Mouse (Mus musculus) neural tube, embryonic 13.5 days (tissue): ENCODE data around the gene Lypd8. TPM values are rescaled to one million over a fixed set of nuclear protein-coding genes. Genes with fewer than 3 reads are reported as not detected.
"Not testable (repeated sequence)": the region's sequence is repeated elsewhere in the genome, so short reads cannot be mapped to it uniquely, and the experiment has no call there.

Experiments
- ATAC-seq: fragments of 200-750 bp; cut with Nextera tagmentation; 2 replicates; pipeline ENCODE4 v1.8.0; 2017; ENCODE audit warnings: low read depth, mild to moderate bottlenecking, moderate TSS enrichment, moderate library complexity
- H3K27ac ChIP-seq: fragments of 300-500 bp; sonication (generic); replicated peaks from 2 replicates; pipeline ENCODE4 v1.5.1; 2015; ENCODE audit warnings: moderate library complexity, mild to moderate bottlenecking, inconsistent platforms
- H3K27me3 ChIP-seq: fragments of 300-500 bp; sonication (generic); 2 replicates; pipeline ENCODE4 v1.6.1; 2015; ENCODE audit warnings: mild to moderate bottlenecking, inconsistent platforms
- H3K36me3 ChIP-seq: fragments of 300-500 bp; sonication (generic); 2 replicates; pipeline ENCODE4 v1.6.1; 2015; ENCODE audit warnings: mild to moderate bottlenecking, inconsistent platforms
- H3K4me1 ChIP-seq: fragments of 300-500 bp; sonication (generic); replicated peaks from 2 replicates; pipeline ENCODE4 v1.6.1; 2015; ENCODE audit warnings: inconsistent platforms
- H3K4me2 ChIP-seq: fragments of 300-500 bp; sonication (generic); 2 replicates; pipeline ENCODE4 v1.6.1; 2015; ENCODE audit warnings: inconsistent platforms, mild to moderate bottlenecking, moderate library complexity
- H3K4me3 ChIP-seq: fragments of 300-500 bp; sonication (generic); 2 replicates; pipeline ENCODE4 v1.5.1; 2015; ENCODE audit warnings: mild to moderate bottlenecking, inconsistent platforms
- H3K9ac ChIP-seq: fragments of 300-500 bp; sonication (generic); 2 replicates; pipeline ENCODE4 v1.6.1; 2015; ENCODE audit warnings: moderate library complexity, mild to moderate bottlenecking, inconsistent platforms
- H3K9me3 ChIP-seq: fragments of 300-500 bp; sonication (generic); 2 replicates; pipeline ENCODE4 v1.6.1; 2016; ENCODE audit warnings: inconsistent platforms
- WGBS: fragments of 180-500 bp; shearing (Covaris S2); methylation state at CpG from one replicate; pipeline ENCODE4 v1.1.7; 2015; 5-methylcytosine and 5-hydroxymethylcytosine counted together
- polyA plus RNA-seq: library from polyadenylated mRNA; unstranded; fragments of >200 nt; fragmentation: Nextera tagmentation; extraction: Ambion mirVana; gene quantifications from 2 replicates; pipeline ENCODE4 v1.2.1, GENCODE M21; 2015

The Lypd8 gene
- polyA plus RNA-seq, 1 experiment from 2014 or later = not detected

DNA sequence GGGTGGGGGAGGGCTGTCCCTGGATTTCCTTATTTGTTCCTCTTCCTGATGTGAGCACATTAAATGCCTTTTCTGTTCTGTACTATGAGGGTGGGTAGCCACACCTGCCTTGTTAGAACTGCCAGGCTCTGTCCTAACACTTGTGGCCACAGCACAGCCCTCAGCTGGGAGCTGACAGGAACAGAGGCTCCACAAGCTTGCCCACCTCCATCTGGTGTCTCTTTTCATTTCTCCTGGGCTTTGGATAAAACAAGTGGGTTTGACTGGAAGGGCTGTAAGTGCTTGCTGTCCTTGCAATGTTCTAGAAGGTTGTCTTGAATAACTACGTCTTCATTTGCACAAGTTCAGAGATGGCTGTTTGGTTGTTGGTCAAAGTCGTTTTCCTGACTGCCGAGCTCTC is 23.9 kb upstream of the Lypd8 start:
- 0 out of 2 replicates have a peak, but pooled peaks cover 6% of the 10 kb centered on the region for H3K36me3 ChIP-seq
- no peaks in the 10 kb centered on the region for H3K9me3 ChIP-seq
- H3K4me1 ChIP-seq = no peaks in the 10 kb centered on the region
- no peak overlapping the region for H3K4me2 ChIP-seq
- no peak overlapping the region for H3K4me3 ChIP-seq
- 78% methylated on average over 3 of the region's 3 CpGs for WGBS
- no peak overlapping the region for H3K27ac ChIP-seq
- H3K27me3 ChIP-seq = no peaks in the 10 kb centered on the region
- ATAC-seq = no peak
- no peak overlapping the region for H3K9ac ChIP-seq

GRCm38 (mm10) chr11:58357042-58357441 is 21.8 kb upstream of the Lypd8 start:
- no peak overlapping the region for H3K4me3 ChIP-seq
- no peaks in the 10 kb centered on the region for H3K36me3 ChIP-seq
- H3K9ac ChIP-seq = no peak overlapping the region
- no peaks in the 10 kb centered on the region for H3K4me1 ChIP-seq
- no peak overlapping the region for H3K27ac ChIP-seq
- no peaks in the 10 kb centered on the region for H3K9me3 ChIP-seq
- no peaks in the 10 kb centered on the region for H3K27me3 ChIP-seq
- 91% methylated on average over 3 of the region's 3 CpGs for WGBS
- no peak for ATAC-seq
- no peak overlapping the region for H3K4me2 ChIP-seq

DNA sequence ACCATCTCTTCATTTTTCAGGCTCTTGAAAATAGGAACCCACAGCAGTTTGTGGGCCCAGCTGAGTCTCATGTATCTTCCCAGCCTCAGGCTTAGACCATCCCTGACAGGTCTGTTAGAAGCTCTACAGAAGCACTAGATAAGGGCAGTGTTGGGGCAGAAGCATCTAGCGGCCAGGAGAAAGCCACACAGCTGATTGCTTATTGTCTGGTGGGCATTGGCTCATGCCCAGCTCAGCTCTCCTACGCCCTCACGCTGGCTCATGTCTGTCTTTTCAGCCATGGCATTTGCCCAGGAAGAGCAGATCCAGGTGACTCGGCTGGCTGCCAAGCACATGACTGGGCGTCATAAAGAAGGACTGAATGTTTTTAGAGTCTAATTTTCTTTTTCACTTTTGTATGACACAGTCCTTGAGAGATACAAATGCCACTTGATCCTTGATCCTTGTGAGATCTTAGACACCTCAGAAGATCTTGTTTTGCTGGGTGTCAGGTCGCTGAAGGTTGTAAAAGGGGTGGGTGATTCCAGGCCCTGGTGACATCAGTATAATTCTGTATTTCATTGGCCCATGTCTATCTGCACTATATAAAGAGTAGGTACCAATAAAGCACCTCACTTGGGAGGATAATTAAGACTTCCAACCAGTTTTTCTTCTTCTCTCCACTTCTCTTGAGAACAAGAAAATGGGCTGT is 20.9 kb upstream of the Lypd8 start:
- WGBS = 85% methylated on average over 6 of the region's 6 CpGs
- Histone ChIP-seq H3K36me3 (no peaks in the 10 kb centered on the region), H3K9ac (no peak overlapping the region), H3K27ac (no peak overlapping the region), H3K4me3 (no peak overlapping the region), H3K9me3 (no peaks in the 10 kb centered on the region), H3K27me3 (no peaks in the 10 kb centered on the region), H3K4me1 (no peaks in the 10 kb centered on the region), H3K4me2 (no peak overlapping the region)
- no peak for ATAC-seq

GRCm38 (mm10) chr11:58362562-58362961 is 16.3 kb upstream of the Lypd8 start:
- WGBS = no CpG with 5 or more reads among the region's 6 CpGs
- not testable (repeated sequence) for H3K4me2 ChIP-seq, H3K9ac ChIP-seq, H3K9me3 ChIP-seq, H3K4me1 ChIP-seq, H3K27me3 ChIP-seq, H3K4me3 ChIP-seq, H3K36me3 ChIP-seq, ATAC-seq, H3K27ac ChIP-seq

DNA sequence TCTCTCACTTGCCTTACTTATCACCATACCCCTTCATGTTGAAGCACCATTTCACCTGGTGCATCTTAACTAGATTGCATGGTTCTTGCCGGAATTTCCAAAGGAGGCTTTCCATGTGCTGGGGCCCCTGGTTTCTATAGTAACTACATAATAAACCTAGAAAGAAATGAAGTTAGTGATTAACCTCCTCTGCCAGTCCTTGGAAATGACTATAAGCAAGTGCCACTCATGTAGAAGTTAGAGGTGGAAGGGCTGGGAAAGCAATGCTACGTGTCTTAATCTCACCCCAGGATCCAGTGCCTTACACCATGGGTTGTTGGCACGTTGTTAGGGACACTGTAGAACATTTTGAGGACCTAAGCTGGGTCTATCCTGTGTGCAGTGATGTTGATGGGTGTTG is 14.4 kb upstream of the Lypd8 start:
- H3K4me3 ChIP-seq = no peak overlapping the region
- H3K4me2 ChIP-seq = no peak overlapping the region
- H3K9me3 ChIP-seq = no peaks in the 10 kb centered on the region
- H3K36me3 ChIP-seq = no peaks in the 10 kb centered on the region
- H3K27ac ChIP-seq = no peak overlapping the region
- ATAC-seq = no peak
- H3K4me1 ChIP-seq = no peaks in the 10 kb centered on the region
- H3K9ac ChIP-seq = no peak overlapping the region
- 73% methylated on average over 3 of the region's 3 CpGs for WGBS
- no peaks in the 10 kb centered on the region for H3K27me3 ChIP-seq

DNA sequence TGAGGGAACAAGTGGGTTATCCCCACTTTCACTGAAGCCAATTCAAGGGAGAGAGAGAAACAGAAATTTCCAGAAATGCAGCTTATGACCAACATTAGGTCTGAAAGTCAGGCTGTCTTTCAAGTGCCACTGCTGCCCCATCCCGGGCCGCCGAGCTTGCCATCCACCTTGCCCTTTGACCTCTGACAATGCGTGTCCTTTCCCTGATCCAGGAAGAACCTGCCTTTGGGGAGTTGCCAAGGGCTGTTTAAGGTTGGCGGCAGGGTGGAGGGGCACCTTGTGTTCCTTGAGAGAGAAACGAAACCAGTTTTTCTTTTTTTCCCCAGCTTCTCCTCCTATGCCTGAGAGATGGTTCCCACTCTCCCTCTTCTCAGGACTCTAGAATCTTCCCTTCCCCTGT is 12.7 kb upstream of the Lypd8 start:
- H3K9ac ChIP-seq, H3K4me2 ChIP-seq, H3K27me3 ChIP-seq, H3K27ac ChIP-seq, H3K4me3 ChIP-seq, H3K4me1 ChIP-seq, H3K36me3 ChIP-seq, H3K9me3 ChIP-seq, ATAC-seq: not testable (repeated sequence)
- WGBS = no CpG with 5 or more reads among the region's 6 CpGs

DNA sequence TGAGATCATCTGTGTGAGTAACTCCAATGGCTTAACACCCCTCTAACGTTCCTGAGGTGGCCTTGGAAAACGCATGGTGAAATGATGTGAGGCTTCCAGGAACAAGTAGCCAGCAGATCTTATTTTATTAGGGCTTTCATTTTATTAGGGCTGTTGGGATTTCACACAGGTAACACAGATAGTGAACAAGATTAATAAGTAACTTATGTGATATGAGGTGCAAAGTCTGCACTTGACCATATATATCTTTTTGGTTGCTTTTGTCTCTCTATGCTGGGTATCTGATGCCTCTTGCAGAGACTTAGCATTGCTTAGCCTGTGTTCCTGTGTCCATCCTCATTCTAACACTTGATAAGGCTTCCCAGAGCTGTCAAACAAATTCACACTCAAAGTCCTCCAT is 1.6 kb upstream of the Lypd8 start:
- no peaks in the 10 kb centered on the region for H3K27me3 ChIP-seq
- H3K27ac ChIP-seq = no peak overlapping the region
- no peaks in the 10 kb centered on the region for H3K4me1 ChIP-seq
- WGBS = 89% methylated on average over 2 of the region's 2 CpGs
- no peak overlapping the region for H3K4me3 ChIP-seq
- H3K4me2 ChIP-seq = no peak overlapping the region
- H3K9me3 ChIP-seq = no peaks in the 10 kb centered on the region
- ATAC-seq = no peak
- H3K9ac ChIP-seq = no peak overlapping the region
- H3K36me3 ChIP-seq = no peaks in the 10 kb centered on the region

DNA sequence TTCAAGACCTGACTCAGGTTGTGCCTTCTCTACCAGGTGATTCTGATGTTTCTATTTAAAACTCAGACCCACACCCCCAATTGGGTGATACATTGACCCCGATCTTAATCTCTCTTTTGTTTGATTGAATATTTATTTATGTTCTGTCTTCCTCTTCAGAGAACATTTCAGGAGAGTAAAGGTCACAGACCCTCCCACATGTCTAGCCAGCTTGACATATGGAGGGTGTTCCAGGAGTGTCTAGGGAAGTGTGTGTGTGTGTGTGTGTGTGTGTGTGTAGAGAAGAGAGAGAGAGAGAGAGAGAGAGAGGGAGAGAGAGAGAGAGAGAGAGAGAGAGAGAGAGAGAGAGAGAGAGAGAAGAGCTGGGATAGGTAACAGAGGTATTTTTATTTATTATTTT is 1.2 kb upstream of the Lypd8 start:
- Histone ChIP-seq H3K4me1 (no peaks in the 10 kb centered on the region), H3K9ac (no peak overlapping the region), H3K4me2 (no peak overlapping the region), H3K36me3 (no peaks in the 10 kb centered on the region), H3K9me3 (no peaks in the 10 kb centered on the region), H3K4me3 (no peak overlapping the region), H3K27me3 (no peaks in the 10 kb centered on the region), H3K27ac (no peak overlapping the region)
- ATAC-seq = no peak
- 83% methylated on average over 1 of the region's 1 CpGs for WGBS

- Histone ChIP-seq H3K4me1 (no peaks in the 10 kb centered on the region), H3K36me3 (no peaks in the 10 kb centered on the region), H3K4me2 (no peak overlapping the region), H3K27ac (no peak overlapping the region), H3K9me3 (no peaks in the 10 kb centered on the region), H3K4me3 (no peak overlapping the region), H3K9ac (no peak overlapping the region), H3K27me3 (no peaks in the 10 kb centered on the region)
- no peak for ATAC-seq
- WGBS = 83% methylated on average over 1 of the region's 1 CpGs
These were observed 673 bp downstream of the Lypd8 start for GRCm38 (mm10) chr11:58379516-58379915.

GRCm38 (mm10) chr11:58382471-58382870 is 3.6 kb downstream of the Lypd8 start:
- no peaks in the 10 kb centered on the region for H3K36me3 ChIP-seq
- ATAC-seq = no peak
- no peak overlapping the region for H3K9ac ChIP-seq
- H3K4me2 ChIP-seq = no peak overlapping the region
- no peak overlapping the region for H3K4me3 ChIP-seq
- H3K27me3 ChIP-seq = no peaks in the 10 kb centered on the region
- 93% methylated on average over 6 of the region's 6 CpGs for WGBS
- H3K4me1 ChIP-seq = no peaks in the 10 kb centered on the region
- H3K9me3 ChIP-seq = no peaks in the 10 kb centered on the region
- no peak overlapping the region for H3K27ac ChIP-seq

DNA sequence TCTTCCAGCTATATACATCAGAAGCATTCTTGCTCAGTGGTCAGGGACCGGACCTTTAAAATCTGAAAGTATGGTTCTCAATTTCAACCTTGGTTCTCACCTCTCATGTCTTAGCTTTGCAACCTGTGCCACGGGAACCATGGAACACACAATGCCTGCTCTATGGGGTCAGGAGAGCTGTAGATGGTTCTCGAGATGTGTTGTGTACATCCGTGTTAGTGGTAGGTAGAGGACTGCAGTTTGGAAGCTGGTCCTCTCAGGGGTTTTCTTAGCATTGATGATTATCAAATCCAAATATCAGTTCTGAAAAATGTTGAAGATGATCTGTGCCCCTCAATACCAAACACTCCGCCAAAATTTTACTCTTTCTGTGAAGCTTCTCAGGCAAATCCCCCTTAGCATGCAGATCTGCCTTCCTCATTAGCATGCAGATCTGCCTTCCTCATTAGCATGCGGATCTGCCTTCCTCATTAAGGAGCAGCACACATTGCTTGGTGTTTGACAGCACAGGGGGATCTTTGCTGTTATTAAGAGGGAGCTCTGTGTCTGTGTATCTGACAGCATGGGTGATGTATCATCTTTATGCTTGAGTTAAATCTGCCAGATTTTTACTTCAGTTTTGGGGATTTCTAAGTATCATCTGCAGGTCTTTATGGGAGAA is 21.3 kb downstream of the Lypd8 start:
- no peak overlapping the region for H3K4me3 ChIP-seq
- no peak overlapping the region for H3K9ac ChIP-seq
- H3K4me2 ChIP-seq = 0 out of 2 replicates have a peak overlapping the region, but pooled peaks have one; percentile 16
- H3K36me3 ChIP-seq = no peaks in the 10 kb centered on the region
- H3K4me1 ChIP-seq = peaks cover 16% of the 10 kb centered on the region; the same call in 1 of the 2 replicates
- H3K9me3 ChIP-seq = no peaks in the 10 kb centered on the region
- H3K27me3 ChIP-seq = no peaks in the 10 kb centered on the region
- WGBS = 55% methylated on average over 6 of the region's 6 CpGs
- peak overlapping the region; percentile 39 for H3K27ac ChIP-seq
- ATAC-seq = peak; percentile 90

GRCm38 (mm10) chr11:58400655-58401054 is 21.8 kb downstream of the Lypd8 start:
- no peaks in the 10 kb centered on the region for H3K9me3 ChIP-seq
- peak; percentile 73 for ATAC-seq
- whole genome bisulfite sequencing = 38% methylated on average over 5 of the region's 5 CpGs
- H3K4me3 ChIP-seq = no peak overlapping the region
- H3K27ac ChIP-seq = peak overlapping the region; percentile 46; the same call in 1 of the 2 replicates
- H3K27me3 ChIP-seq = no peaks in the 10 kb centered on the region
- H3K9ac ChIP-seq = no peak overlapping the region
- peaks cover 16% of the 10 kb centered on the region; the same call in 1 of the 2 replicates for H3K4me1 ChIP-seq
- no peaks in the 10 kb centered on the region for H3K36me3 ChIP-seq
- no peak overlapping the region for H3K4me2 ChIP-seq

GRCm38 (mm10) chr11:58408066-58408465 is 29.2 kb downstream of the Lypd8 start:
- no peaks in the 10 kb centered on the region for H3K36me3 ChIP-seq
- no peak for ATAC-seq
- 67% methylated on average over 3 of the region's 3 CpGs for WGBS

More at GRCm38 (mm10) chr11:58408066-58408465, 29.2 kb downstream of the Lypd8 start:
- Histone ChIP-seq H3K4me1 (no peaks in the 10 kb centered on the region), H3K27me3 (no peaks in the 10 kb centered on the region), H3K27ac (no peak overlapping the region), H3K9me3 (no peaks in the 10 kb centered on the region), H3K4me3 (no peak overlapping the region), H3K4me2 (no peak overlapping the region), H3K9ac (no peak overlapping the region)
